Mouse (Mus musculus): ENCODE results near the gene Gm9803. TPM values are rescaled to one million over a fixed set of nuclear protein-coding genes. Genes with fewer than 3 reads are reported as not detected.

The Gm9803 gene
- polyA plus RNA-seq, 1 experiment, result 24.6 TPM

DNA sequence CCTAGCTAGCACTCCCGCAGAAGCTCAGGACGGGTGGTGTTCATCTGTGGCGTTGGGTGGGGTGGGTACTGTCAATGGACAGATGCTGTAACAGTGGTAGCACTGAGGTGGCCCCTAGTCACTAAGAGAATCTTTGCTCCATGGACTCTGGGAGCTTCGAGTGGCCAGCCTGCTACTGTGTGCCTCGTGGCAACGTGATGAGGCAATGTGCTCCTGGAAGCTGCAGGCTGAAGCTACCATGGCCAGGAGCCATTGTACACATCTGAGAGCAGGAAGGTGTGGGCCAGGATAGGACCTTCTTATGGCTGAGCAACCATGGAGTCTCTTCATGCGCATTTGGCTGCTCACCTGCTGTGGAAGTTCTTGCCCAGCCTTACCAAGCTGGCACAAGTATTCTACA, 14.7 kb upstream of the Gm9803 start:
- DNase-seq (ENCODE audit: extremely low spot score in 1 of 2, low spot score in 1 of 2), result no peak

- DNase-seq (ENCODE audit: extremely low spot score in 1 of 2, low spot score in 1 of 2), result no peak
These were observed 10.9 kb upstream of the Gm9803 start for GRCm38 (mm10) chr10:43512976-43513375.

DNA sequence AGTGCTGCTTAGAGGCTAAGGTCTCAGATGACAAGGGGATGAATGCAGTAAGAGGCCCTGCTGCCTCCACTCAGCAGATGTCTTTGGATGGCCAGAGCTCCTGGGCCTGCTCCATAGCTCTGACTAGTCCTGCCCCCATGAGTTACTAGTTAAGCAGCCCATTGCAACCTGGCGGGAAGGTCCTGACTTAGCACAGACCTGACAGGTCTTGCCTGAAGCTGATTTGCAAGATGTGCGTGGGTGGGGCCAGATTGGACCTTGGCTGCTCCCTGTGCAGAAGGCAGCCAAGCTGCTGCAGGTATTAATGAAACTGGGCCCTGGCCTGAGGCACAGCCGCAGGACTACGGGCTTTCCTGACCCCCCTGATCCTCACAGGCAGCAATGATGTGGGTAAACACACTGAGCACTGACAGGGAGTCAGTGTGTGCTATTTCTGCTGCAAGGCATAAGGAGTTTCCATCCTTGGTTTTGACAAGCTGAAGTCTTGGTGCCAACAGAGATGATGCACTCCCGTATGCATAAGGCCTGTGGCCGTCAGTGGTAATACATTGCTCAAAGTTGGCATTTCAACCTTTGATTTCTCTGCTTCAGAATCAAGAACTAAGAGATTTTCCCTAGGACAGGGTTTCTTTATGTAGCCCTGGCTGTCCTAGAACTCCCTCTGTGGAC, 6.8 kb upstream of the Gm9803 start:
- DNase-seq (ENCODE audit: extremely low spot score in 1 of 2, low spot score in 1 of 2), result no peak

DNA sequence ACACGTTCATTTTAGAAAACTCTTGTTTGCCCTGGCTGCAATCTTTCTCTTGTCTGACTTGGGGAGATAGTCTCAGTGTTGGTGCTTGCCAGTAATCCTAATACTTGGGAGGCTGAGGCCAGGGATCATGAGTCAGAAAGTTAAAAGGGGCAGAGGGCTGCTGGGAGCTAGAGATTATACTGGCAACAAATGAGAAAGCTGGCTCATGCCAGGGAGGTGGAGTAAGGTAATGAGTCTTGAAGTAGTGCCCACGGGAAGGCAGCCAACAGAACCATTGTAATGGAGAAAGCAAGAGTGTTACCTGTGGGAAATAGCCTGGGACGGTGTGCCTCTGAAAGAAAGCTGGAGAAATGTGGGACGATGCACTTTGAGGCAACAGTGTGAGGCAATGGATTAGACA, 6.0 kb upstream of the Gm9803 start:
- no peak for DNase-seq (ENCODE audit: extremely low spot score in 1 of 2, low spot score in 1 of 2)

GRCm38 (mm10) chr10:43518368-43518767, 5.5 kb upstream of the Gm9803 start:
- DNase-seq (ENCODE audit: extremely low spot score in 1 of 2, low spot score in 1 of 2), result no peak

DNA sequence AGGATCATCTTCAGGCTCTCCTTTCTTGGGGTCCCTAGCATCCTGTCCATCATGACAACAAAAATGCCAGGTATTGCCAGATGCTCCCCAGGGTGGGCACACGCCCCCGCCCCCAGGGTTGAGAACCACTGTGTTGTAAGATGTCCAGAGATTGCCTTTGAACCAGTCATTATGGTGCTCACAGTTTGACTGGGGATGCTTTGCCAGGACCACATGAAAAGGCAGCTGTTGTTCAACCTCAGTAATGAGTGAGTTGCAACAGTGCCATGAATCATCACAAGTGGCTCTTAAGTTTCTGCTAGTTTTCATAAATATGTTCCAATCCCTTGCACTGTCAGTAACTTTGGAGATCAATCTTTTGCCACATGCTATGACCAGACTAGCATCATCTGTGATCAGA, 3.9 kb upstream of the Gm9803 start:
- DNase-seq (ENCODE audit: extremely low spot score in 1 of 2, low spot score in 1 of 2), result no peak

GRCm38 (mm10) chr10:43527283-43528269, 3.7 kb downstream of the Gm9803 start:
- DNase-seq (ENCODE audit: extremely low spot score in 1 of 2, low spot score in 1 of 2), result peak; percentile 20 to 37

DNA sequence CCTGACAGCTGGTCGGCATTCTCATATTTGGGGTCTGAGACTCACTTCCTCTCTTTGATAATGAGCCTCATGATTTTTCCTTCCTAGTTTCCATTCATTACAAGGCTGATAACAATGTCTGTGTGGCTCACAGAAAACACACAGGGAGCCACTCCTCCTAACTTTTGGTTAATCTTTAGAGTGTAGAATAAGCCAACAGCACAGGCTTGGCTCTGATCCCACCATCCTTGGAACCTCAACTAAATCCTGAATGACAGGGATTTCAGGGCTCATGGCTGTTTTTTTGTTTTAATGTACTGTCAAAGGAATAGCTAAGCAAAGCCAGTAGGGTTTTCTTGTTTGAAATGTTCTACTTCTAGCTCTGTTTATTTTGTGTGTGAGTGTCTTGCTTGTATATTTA, 10.5 kb downstream of the Gm9803 start:
- no peak for DNase-seq (ENCODE audit: extremely low spot score in 1 of 2, low spot score in 1 of 2)

- DNase-seq (ENCODE audit: extremely low spot score in 1 of 2, low spot score in 1 of 2), result no peak
These were observed 13.8 kb downstream of the Gm9803 start for GRCm38 (mm10) chr10:43537652-43538051.

DNA sequence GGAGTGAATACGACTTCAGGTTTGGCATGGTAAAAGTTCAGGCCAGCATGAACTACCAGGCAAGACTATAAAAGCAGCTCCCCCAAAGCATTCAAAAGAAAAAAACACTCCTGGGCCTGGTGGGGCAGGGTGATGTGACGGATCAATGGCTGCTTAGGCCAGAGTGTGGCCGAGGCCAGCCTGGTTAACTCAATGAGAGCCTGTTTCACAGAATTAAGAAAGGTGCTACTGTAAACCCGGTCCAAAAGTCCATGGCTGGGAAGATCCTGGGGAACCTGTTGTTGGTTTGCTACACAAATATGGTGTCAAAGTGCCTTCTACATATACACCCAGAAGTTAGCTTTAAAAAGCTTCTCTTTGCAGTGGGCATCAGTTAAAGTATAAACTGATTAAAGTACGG, 14.9 kb downstream of the Gm9803 start:
- no peak for DNase-seq (ENCODE audit: extremely low spot score in 1 of 2, low spot score in 1 of 2)

DNA sequence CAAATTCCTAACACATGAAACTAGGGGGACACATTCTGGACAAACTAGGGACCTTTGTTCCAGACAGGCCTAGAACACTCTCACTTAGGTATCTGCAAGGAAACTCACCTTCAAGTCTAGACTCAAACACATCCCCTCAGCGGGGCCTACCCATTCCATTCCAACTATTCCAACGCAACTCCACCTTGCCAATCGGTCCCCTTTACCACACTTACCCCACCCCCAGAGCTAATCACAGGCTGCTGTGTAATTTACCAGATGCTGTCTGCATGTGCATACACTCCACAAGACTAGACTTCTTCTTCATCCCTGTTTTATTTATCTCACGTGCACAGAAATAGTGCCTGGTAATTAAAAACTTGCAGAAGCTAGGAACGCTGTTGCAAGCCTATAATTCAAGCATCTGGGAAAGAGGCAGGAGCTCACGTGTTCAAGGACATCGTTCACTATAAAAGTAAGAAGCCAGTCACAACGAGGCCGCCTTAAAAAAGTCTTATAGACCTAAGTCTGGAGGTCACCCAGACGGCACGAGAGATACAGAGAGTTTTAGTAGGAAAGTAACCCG, 15.9 kb downstream of the Gm9803 start:
- DNase-seq (ENCODE audit: extremely low spot score in 1 of 2, low spot score in 1 of 2), result peak in 1 of 2 experiments; percentile 15

GRCm38 (mm10) chr10:43540442-43541152, 16.7 kb downstream of the Gm9803 start, which contains the start of gene 1700021F05Rik:
1700021F05Rik (minus strand) TSS chr10:43540994.
- peak; percentile 78 to 97 for DNase-seq (ENCODE audit: extremely low spot score in 1 of 2, low spot score in 1 of 2)

DNA sequence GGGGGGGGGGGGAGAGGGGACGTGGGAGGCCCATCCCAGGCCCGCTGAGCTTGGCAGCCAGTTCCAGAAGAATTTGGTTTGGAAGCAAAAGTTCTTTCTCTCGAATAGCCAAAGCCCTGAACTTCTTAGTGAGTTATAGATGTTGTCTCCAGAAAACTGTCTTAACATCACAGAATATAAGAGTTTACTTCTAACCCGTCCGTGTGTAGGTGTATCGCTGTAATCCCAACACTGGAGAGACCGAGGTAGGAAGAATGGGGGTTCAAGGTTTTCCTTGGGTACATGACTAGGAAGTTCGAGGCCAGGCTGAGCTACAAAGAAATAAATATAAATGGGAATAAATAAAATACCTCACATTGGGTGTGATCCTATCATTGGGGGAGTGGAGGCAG, 17.3 kb downstream of the Gm9803 start:
- DNase-seq (ENCODE audit: extremely low spot score in 1 of 2, low spot score in 1 of 2), result no peak

DNA sequence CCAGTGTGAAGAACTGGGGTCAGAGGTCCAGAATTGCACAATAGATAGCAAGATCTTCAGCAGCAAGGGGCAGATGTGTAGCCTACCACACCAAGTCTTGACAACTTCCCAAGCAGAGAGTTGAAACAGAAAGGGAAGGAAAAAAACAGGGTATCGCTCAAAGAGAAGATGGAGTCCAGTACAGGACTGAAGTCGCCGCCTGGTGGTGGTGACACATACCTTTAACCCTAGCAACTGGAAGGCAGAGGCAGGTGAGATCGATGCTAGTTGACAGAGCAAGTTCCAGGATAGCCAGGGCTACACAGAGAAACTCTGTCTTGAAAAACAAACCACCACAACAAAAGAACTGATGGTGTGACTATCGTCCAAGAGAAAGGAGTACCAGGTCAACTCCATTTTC, 25.5 kb downstream of the Gm9803 start:
- DNase-seq (ENCODE audit: extremely low spot score in 1 of 2, low spot score in 1 of 2), result no peak

DNA sequence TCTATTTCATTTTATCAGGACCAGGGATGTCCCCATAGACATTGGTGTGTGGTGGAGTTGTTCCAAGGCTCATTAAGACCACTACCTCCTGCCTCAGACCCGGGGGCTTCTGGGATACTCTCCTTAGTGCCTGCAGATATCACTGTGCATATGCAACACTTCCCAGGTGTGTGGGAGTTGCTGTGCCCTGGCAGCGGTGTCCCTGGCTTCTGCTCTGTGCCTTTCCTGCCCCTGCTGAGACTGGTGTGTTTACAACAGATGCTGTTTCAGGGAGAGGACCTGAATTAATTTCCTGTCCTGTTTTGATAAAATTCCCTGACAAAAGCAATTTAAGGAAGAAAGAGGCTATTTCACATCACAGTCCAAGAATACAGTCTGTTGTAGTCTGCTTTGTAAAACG, 27.0 kb downstream of the Gm9803 start:
- DNase-seq (ENCODE audit: extremely low spot score in 1 of 2, low spot score in 1 of 2), result no peak

- no peak for DNase-seq (ENCODE audit: extremely low spot score in 1 of 2, low spot score in 1 of 2)
These were observed 27.5 kb downstream of the Gm9803 start for GRCm38 (mm10) chr10:43551388-43551787.

DNA sequence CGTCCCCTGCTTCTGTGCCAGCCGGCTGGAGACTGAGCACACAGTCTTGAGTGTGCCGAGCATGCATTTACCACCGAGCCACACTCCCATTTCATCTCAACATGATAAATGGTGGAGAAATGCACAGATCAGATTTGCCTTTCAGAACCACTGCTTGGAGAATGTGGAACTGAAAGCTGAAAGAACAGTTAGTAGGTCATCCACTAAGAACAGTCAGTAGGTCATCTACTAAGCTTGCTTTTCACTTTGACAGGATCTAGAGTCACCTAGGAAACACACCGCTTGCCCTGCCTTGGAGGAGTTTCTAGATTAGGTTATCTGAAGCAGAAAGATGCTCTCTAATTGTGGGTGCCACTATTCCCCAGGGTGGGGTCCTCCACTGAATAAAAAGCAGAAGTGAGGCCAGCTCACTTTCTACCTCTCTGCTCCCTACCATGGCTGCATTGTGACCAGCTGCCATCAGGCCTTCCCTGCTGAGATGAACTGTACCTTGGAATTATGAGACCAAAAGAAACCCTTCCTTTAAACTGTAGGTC, 33.8 kb downstream of the Gm9803 start:
- no peak for DNase-seq (ENCODE audit: extremely low spot score in 1 of 2, low spot score in 1 of 2)

- peak in 1 of 2 experiments; percentile 16 for DNase-seq (ENCODE audit: extremely low spot score in 1 of 2, low spot score in 1 of 2)
These were observed 35.4 kb downstream of the Gm9803 start for GRCm38 (mm10) chr10:43559313-43559712.

DNA sequence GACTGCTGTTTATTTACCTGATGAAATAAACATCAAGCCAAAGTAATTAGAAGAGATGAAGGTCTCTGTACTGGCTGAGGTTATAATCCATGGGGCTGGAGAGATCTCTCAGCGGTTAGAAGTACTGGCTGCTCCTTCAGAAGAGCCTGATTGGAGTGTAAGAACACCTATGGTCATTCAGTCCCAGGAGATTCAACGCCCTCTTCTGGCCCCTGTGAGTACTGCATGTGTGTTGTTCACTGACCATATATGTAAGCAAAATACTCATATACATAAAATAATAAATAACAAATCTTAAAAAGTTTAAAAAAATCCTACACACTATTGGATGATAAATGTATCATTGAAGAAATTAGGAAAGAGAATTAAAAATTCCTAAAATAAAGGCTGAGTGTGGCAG, 36.9 kb downstream of the Gm9803 start:
- DNase-seq (ENCODE audit: extremely low spot score in 1 of 2, low spot score in 1 of 2), result no peak

DNA sequence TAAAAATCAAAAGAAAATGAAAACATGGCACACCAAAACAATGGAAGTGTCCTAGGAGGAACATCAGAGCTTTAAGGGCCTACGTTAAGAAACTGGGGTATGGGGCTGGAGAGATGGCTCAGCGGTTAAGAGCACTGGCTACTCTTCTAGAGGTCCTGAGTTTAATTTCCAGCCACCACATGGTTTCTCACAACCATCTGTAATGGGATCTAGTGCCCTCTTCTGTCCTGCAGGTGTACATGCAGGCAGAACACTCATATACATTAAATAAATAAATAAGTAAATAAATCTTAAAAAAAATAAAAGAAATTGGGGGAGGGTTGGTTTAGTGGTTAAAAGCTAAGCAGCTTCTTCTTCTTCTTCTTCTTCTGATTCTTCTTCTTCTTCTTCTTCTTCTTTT, 37.4 kb downstream of the Gm9803 start:
- DNase-seq (ENCODE audit: extremely low spot score in 1 of 2, low spot score in 1 of 2), result no peak
